Mouse (Mus musculus) ES-E14 (cell line): ENCODE results near the gene Mrps23. TPM values are rescaled to one million over a fixed set of nuclear protein-coding genes. Genes with fewer than 3 reads are reported as not detected.

Experiments used
- DNase-seq: peaks from one replicate; pipeline ENCODE4 v3.0.0-alpha.2; 2013; ENCODE audit warnings: low read depth, low spot score
- H3K27ac ChIP-seq: 2 replicates; pipeline ENCODE4 v1.5.1; 2012; ENCODE audit warnings: low read depth, mild to moderate bottlenecking, low read length, moderate library complexity, mixed read lengths; ENCODE audit not compliant: poor library complexity, insufficient read depth, severe bottlenecking
- H3K36me3 ChIP-seq: 2 replicates; pipeline ENCODE4 v1.6.1; 2012; ENCODE audit warnings: mild to moderate bottlenecking, low read length, moderate library complexity, mixed read lengths; ENCODE audit not compliant: control insufficient read depth, poor library complexity, insufficient read depth, severe bottlenecking
- H3K4me1 ChIP-seq, 2 experiments: fragments of 150-350 bp in 1 of 2; sonication (generic) in 1 of 2; 2 replicates each; pipeline ENCODE4 v1.6.1; 2012; ENCODE audit warnings: low read length in 2 of 2, mild to moderate bottlenecking in 1 of 2, mixed read lengths in 1 of 2; ENCODE audit not compliant: control insufficient read depth in 2 of 2, insufficient read depth in 2 of 2, poor library complexity in 1 of 2
- H3K4me3 ChIP-seq, 2 experiments: fragments of 150-350 bp in 1 of 2; sonication (generic) in 1 of 2; 2 replicates each; pipeline ENCODE4 v1.5.1; 2012; ENCODE audit warnings: low read length in 2 of 2, low read depth in 1 of 2, mild to moderate bottlenecking in 1 of 2, mixed read lengths in 1 of 2; ENCODE audit not compliant: insufficient read depth in 1 of 2, poor library complexity in 1 of 2, severe bottlenecking in 1 of 2
- H3K9ac ChIP-seq: 2 replicates; pipeline ENCODE4 v1.6.1; 2012; ENCODE audit warnings: low read depth, mild to moderate bottlenecking, low read length, mixed read lengths; ENCODE audit not compliant: poor library complexity, insufficient read depth, severe bottlenecking
- H3K9me3 ChIP-seq: fragments of 150-350 bp; sonication (generic); 2 replicates; pipeline ENCODE4 v1.6.1; 2012; ENCODE audit warnings: low read depth, mild to moderate bottlenecking, low read length; ENCODE audit not compliant: control insufficient read depth, insufficient read depth
- CHD2 ChIP-seq: IDR thresholded peaks from 2 replicates; pipeline ENCODE4 v1.6.1; 2014; ENCODE audit warnings: mild to moderate bottlenecking, low read depth, low read length, inconsistent platforms
- HCFC1 ChIP-seq: IDR thresholded peaks from 2 replicates; pipeline ENCODE4 v1.6.1; 2012; ENCODE audit warnings: low read length, inconsistent platforms, borderline replicate concordance; ENCODE audit not compliant: insufficient read depth
- MAFK ChIP-seq: IDR thresholded peaks from 2 replicates; pipeline ENCODE4 v1.6.1; 2014; ENCODE audit warnings: mild to moderate bottlenecking, low read depth, low read length, inconsistent platforms; ENCODE audit not compliant: insufficient read depth
- ZC3H11A ChIP-seq: IDR thresholded peaks from 2 replicates; pipeline ENCODE4 v1.6.1; 2012; ENCODE audit warnings: low read depth, mild to moderate bottlenecking, inconsistent platforms, low read length, borderline replicate concordance
- ZNF384 ChIP-seq: IDR thresholded peaks from 2 replicates; pipeline ENCODE4 v1.6.1; 2012; ENCODE audit warnings: low read depth, low read length, inconsistent platforms
- in situ Hi-C, 2 experiments: fragments of 600-800 bp; cut with MboI; formaldehyde crosslinking; loops; one replicate each; pipeline ENCODE4 v1.15.1; 2025; ENCODE audit warnings: low sequenced_read_pairs in 2 of 2, inconsistent platforms in 1 of 2; ENCODE audit not compliant: unreplicated experiment in 2 of 2
- total RNA-seq: library from RNA; depleted of rRNA; stranded (reverse); fragments of 300-350 nt; gene quantifications from 2 replicates; pipeline ENCODE4 v1.2.3, GENCODE M21; 2012; rRNA removed

Mrps23 gene
- total RNA-seq: 94.7 and 139 TPM in 2 replicates

- peak; percentile 82 for TF ChIP-seq HCFC1
- TF ChIP-seq CHD2: no peak
- TF ChIP-seq ZNF384: no peak
- no peak for TF ChIP-seq MAFK
- in situ Hi-C loops: loop anchor here in 1 of 2 experiments (10.0 kb wide), 1 partner anchor 229 kb away; no protein-coding TSS in a partner anchor
These were observed at the start of gene Mrps23 for GRCm38 (mm10) chr11:88203712-88204532. Gene Mrps23 (plus strand): TSS chr11:88204388.

GRCm38 (mm10) chr11:88154500-88154899, 49.7 kb upstream of the Mrps23 start:
- no peaks in the 10 kb centered on the region for H3K36me3 ChIP-seq
- TF ChIP-seq CHD2: no peak
- H3K9me3 ChIP-seq: no peaks in the 10 kb centered on the region
- H3K27ac ChIP-seq: no peak overlapping the region
- peaks cover 3 to 23% of the 10 kb centered on the region in 2 experiments; a peak in 3 of 4 replicates for H3K4me1 ChIP-seq
- no peak for DNase-seq
- in situ Hi-C loops: no loop called here
- no peak overlapping the region for H3K4me3 ChIP-seq
- H3K9ac ChIP-seq: no peak overlapping the region

More at GRCm38 (mm10) chr11:88203712-88204532, at the start of gene Mrps23:
- DNase-seq: peak; percentile 82
- Histone ChIP-seq H3K36me3 (no peaks in the 10 kb centered on the region), H3K9me3 (no peaks in the 10 kb centered on the region), H3K9ac (peak within 1 kb of the TSS; percentile 90), H3K27ac (peak within 1 kb of the TSS; percentile 56; the same call in 1 of the 2 replicates), H3K4me1 (peaks cover 2 to 6% of the 10 kb centered on the region in 2 experiments; a peak in 1 of 4 replicates), H3K4me3 (peak within 1 kb of the TSS; percentile 88 to 89)

- in situ Hi-C loops: no loop called here
- peaks cover 8 to 29% of the 10 kb centered on the region in 2 experiments for H3K4me1 ChIP-seq
- no peak overlapping the region for H3K9ac ChIP-seq
- no peaks in the 10 kb centered on the region for H3K9me3 ChIP-seq
- H3K27ac ChIP-seq: no peak overlapping the region
- TF ChIP-seq ZNF384: no peak
- TF ChIP-seq MAFK: no peak
- no peak for TF ChIP-seq ZC3H11A
- TF ChIP-seq HCFC1: no peak
- no peak for TF ChIP-seq CHD2
- no peak for DNase-seq
- no peak overlapping the region for H3K4me3 ChIP-seq
- H3K36me3 ChIP-seq: no peaks in the 10 kb centered on the region
These were observed 48.7 kb upstream of the Mrps23 start for GRCm38 (mm10) chr11:88155451-88155850.

GRCm38 (mm10) chr11:88155998-88156397, 48.2 kb upstream of the Mrps23 start:
- in situ Hi-C loops: no loop called here
- peaks cover 10 to 30% of the 10 kb centered on the region in 2 experiments for H3K4me1 ChIP-seq
- DNase-seq: no peak
- no peak overlapping the region for H3K4me3 ChIP-seq
- H3K9me3 ChIP-seq: no peaks in the 10 kb centered on the region
- TF ChIP-seq CHD2 (no peak), MAFK (no peak), ZC3H11A (no peak), HCFC1 (no peak), ZNF384 (no peak)
- no peaks in the 10 kb centered on the region for H3K36me3 ChIP-seq
- no peak overlapping the region for H3K9ac ChIP-seq
- no peak overlapping the region for H3K27ac ChIP-seq

GRCm38 (mm10) chr11:88156403-88156802, 47.8 kb upstream of the Mrps23 start:
- in situ Hi-C loops: no loop called here
- no peak for DNase-seq
- Histone ChIP-seq H3K4me1 (peaks cover 10 to 29% of the 10 kb centered on the region in 2 experiments), H3K27ac (no peak overlapping the region), H3K4me3 (no peak overlapping the region), H3K9me3 (no peaks in the 10 kb centered on the region), H3K36me3 (no peaks in the 10 kb centered on the region), H3K9ac (no peak overlapping the region)
- TF ChIP-seq MAFK (no peak), HCFC1 (no peak), CHD2 (no peak), ZNF384 (no peak), ZC3H11A (no peak)
